Mouse (Mus musculus): ENCODE data around the gene Parvg.
"Not testable (repeated sequence)": the region's sequence is repeated elsewhere in the genome, so short reads cannot be mapped to it uniquely, and the experiment has no call there.

Gene Parvg

GRCm38 (mm10) chr15:84323966-84324869 lies at the start of gene Parvg:
Parvg (plus strand) TSS chr15:84324026.
- no peak for DNase-seq

GRCm38 (mm10) chr15:84276066-84276465 lies 47.8 kb upstream of the Parvg start:
- DNase-seq, result no peak

- no peak for DNase-seq
These were observed 45.7 kb upstream of the Parvg start for GRCm38 (mm10) chr15:84278091-84278490.

GRCm38 (mm10) chr15:84278656-84279055 lies 45.2 kb upstream of the Parvg start:
- DNase-seq, result no peak

GRCm38 (mm10) chr15:84280309-84280708 lies 43.5 kb upstream of the Parvg start:
- DNase-seq, result no peak

- no peak for DNase-seq
These were observed 43.0 kb upstream of the Parvg start for GRCm38 (mm10) chr15:84280712-84281347.

GRCm38 (mm10) chr15:84282206-84283085 lies 41.4 kb upstream of the Parvg start:
- DNase-seq, result no peak

- DNase-seq, result no peak
These were observed 39.8 kb upstream of the Parvg start for GRCm38 (mm10) chr15:84284059-84284458.

GRCm38 (mm10) chr15:84285453-84285852 lies 38.4 kb upstream of the Parvg start:
- no peak for DNase-seq

GRCm38 (mm10) chr15:84288953-84289352 lies 34.9 kb upstream of the Parvg start:
- DNase-seq, result not testable (repeated sequence)

- no peak for DNase-seq
These were observed 32.7 kb upstream of the Parvg start for GRCm38 (mm10) chr15:84291097-84291496.

- no peak for DNase-seq
These were observed 30.2 kb upstream of the Parvg start for GRCm38 (mm10) chr15:84293590-84293989.

GRCm38 (mm10) chr15:84294391-84294790 lies 29.4 kb upstream of the Parvg start:
- DNase-seq, result no peak

GRCm38 (mm10) chr15:84295225-84295624 lies 28.6 kb upstream of the Parvg start:
- no peak for DNase-seq

- DNase-seq, result no peak
These were observed 26.4 kb upstream of the Parvg start for GRCm38 (mm10) chr15:84297454-84297853.

GRCm38 (mm10) chr15:84298804-84299370 lies 24.9 kb upstream of the Parvg start:
- peak; percentile 80 for DNase-seq

GRCm38 (mm10) chr15:84299662-84300333 lies 24.0 kb upstream of the Parvg start:
- peak; percentile 85 for DNase-seq

GRCm38 (mm10) chr15:84300591-84300990 lies 23.2 kb upstream of the Parvg start:
- DNase-seq, result no peak

- peak; percentile 77 for DNase-seq
These were observed 22.8 kb upstream of the Parvg start for GRCm38 (mm10) chr15:84301026-84301425.

GRCm38 (mm10) chr15:84301641-84302420 lies 22.0 kb upstream of the Parvg start:
- peak; percentile 29 for DNase-seq

GRCm38 (mm10) chr15:84303264-84303663 lies 20.6 kb upstream of the Parvg start:
- no peak for DNase-seq

Data from embryo, embryonic 11 days (tissue).